Comparison of ENCODE assay signal across 10 mouse cellular contexts in genomic region chr9:120547026-120547668, GRCm38 (mm10). TPM values are rescaled to one million over a fixed set of nuclear protein-coding genes. Genes with fewer than 3 reads are reported as not detected.
DNase-seq lines count a peak whose midpoint lies in the region; ATAC-seq and TF ChIP-seq lines count a peak whose summit lies in the region.
"Had no signal": no experiment of that assay in that cellular context is flagged by ENCODE, and none has a peak within 500 bp of the region (broad histone marks: within the 10 kb centered on the region; RNA-seq: fewer than 3 reads in every experiment).

No protein-coding gene starts in this region.

- H3K36me3 ChIP-seq in neural tube, embryonic 12.5 days = no peaks in the 10 kb centered on the region
- H3K36me3 ChIP-seq in lung, embryonic 15.5 days = no peaks in the 10 kb centered on the region
- no peaks in the 10 kb centered on the region for H3K36me3 ChIP-seq in stomach, embryonic 15.5 days
- H3K36me3 ChIP-seq in midbrain, postnatal 0 days (ENCODE audit: insufficient read depth, low read length) = no peaks in the 10 kb centered on the region
- H3K36me3 ChIP-seq: liver, embryonic 13.5 days had no signal

- no peak overlapping the region for H3K9ac ChIP-seq in neural tube, embryonic 12.5 days
- H3K9ac ChIP-seq in lung, embryonic 15.5 days = no peak overlapping the region
- H3K9ac ChIP-seq in stomach, embryonic 15.5 days = no peak overlapping the region
- H3K9ac ChIP-seq in midbrain, postnatal 0 days (replicated peaks; ENCODE audit: low read length, poor library complexity, severe bottlenecking) = no peak overlapping the region
- H3K9ac ChIP-seq: liver, embryonic 13.5 days had no signal

- no peaks in the 10 kb centered on the region for H3K9me3 ChIP-seq in neural tube, embryonic 12.5 days
- no peaks in the 10 kb centered on the region for H3K9me3 ChIP-seq in lung, embryonic 15.5 days
- H3K9me3 ChIP-seq in stomach, embryonic 15.5 days = no peaks in the 10 kb centered on the region
- H3K9me3 ChIP-seq in midbrain, postnatal 0 days (ENCODE audit: low read length) = no peaks in the 10 kb centered on the region
- H3K9me3 ChIP-seq: liver, embryonic 13.5 days had no signal

- no peak for ATAC-seq in neural tube, embryonic 12.5 days (ENCODE audit: low FRiP score, low read depth)
- peak; percentile 62 for ATAC-seq in lung, embryonic 15.5 days (ENCODE audit: borderline replicate concordance, extremely low read depth, low FRiP score, low TSS enrichment)
- ATAC-seq in stomach, embryonic 15.5 days (ENCODE audit: insufficient read depth, low FRiP score, low read depth) = peak; percentile 84; the same call in 1 of the 2 replicates
- no peak for ATAC-seq in midbrain, postnatal 0 days (ENCODE audit: low FRiP score)

- H3K4me3 ChIP-seq in neural tube, embryonic 12.5 days = no peak overlapping the region
- no peak overlapping the region for H3K4me3 ChIP-seq in lung, embryonic 15.5 days
- no peak overlapping the region for H3K4me3 ChIP-seq in stomach, embryonic 15.5 days (replicated peaks)
- no peak overlapping the region for H3K4me3 ChIP-seq in midbrain, postnatal 0 days (ENCODE audit: low read depth, low read length)
- H3K4me3 ChIP-seq: liver, embryonic 13.5 days had no signal

- 18% methylated on average over 16 of the region's 16 CpGs for WGBS in neural tube, embryonic 12.5 days
- WGBS in lung, embryonic 15.5 days = 13% methylated on average over 16 of the region's 16 CpGs
- 9% methylated on average over 16 of the region's 16 CpGs for WGBS in stomach, embryonic 15.5 days
- 41% methylated on average over 16 of the region's 16 CpGs for WGBS in midbrain, postnatal 0 days

- TF ChIP-seq CTCF in midbrain, postnatal 0 days (IDR thresholded peaks at IDR 0.05) = no peak

- peak; percentile 13 for DNase-seq in embryo, embryonic 10 days (ENCODE audit: low spot score)
- DNase-seq in embryo, embryonic 11 days = no peak
- DNase-seq in neural tube, embryonic 10.5 days (ENCODE audit: extremely low spot score, low spot score) = no peak
- DNase-seq in midbrain, postnatal 0 days (ENCODE audit: low spot score) = no peak
- DNase-seq in cerebellum, postnatal 14 days = no peak
- DNase-seq: kidney, adult 8-10 months; liver, embryonic 13.5 days had no signal

- no peaks in the 10 kb centered on the region; the same call in 1 of the 2 replicates for H3K27me3 ChIP-seq in neural tube, embryonic 12.5 days (replicated peaks)
- H3K27me3 ChIP-seq in lung, embryonic 15.5 days = no peaks in the 10 kb centered on the region
- H3K27me3 ChIP-seq in stomach, embryonic 15.5 days (replicated peaks) = no peaks in the 10 kb centered on the region
- no peaks in the 10 kb centered on the region for H3K27me3 ChIP-seq in midbrain, postnatal 0 days (ENCODE audit: insufficient read depth, low read length)

- peaks cover 8% of the 10 kb centered on the region; the same call in 1 of the 2 replicates for H3K4me1 ChIP-seq in neural tube, embryonic 12.5 days
- H3K4me1 ChIP-seq in lung, embryonic 15.5 days = peaks cover 21% of the 10 kb centered on the region
- peaks cover 8% of the 10 kb centered on the region; the same call in 1 of the 2 replicates for H3K4me1 ChIP-seq in stomach, embryonic 15.5 days
- no peaks in the 10 kb centered on the region for H3K4me1 ChIP-seq in midbrain, postnatal 0 days (ENCODE audit: insufficient read depth, low read length)

- H3K4me2 ChIP-seq in neural tube, embryonic 12.5 days (replicated peaks) = peak overlapping the region; percentile 40
- peak overlapping the region; percentile 44 for H3K4me2 ChIP-seq in lung, embryonic 15.5 days
- H3K4me2 ChIP-seq in stomach, embryonic 15.5 days = peak overlapping the region; percentile 44
- no peak overlapping the region for H3K4me2 ChIP-seq in midbrain, postnatal 0 days (ENCODE audit: low read depth, low read length, poor library complexity, severe bottlenecking)
- H3K4me2 ChIP-seq: liver, embryonic 13.5 days had no signal

- no peak overlapping the region for H3K27ac ChIP-seq in neural tube, embryonic 12.5 days
- peak overlapping the region; percentile 76 for H3K27ac ChIP-seq in lung, embryonic 15.5 days
- peak overlapping the region; percentile 90 for H3K27ac ChIP-seq in stomach, embryonic 15.5 days
- no peak overlapping the region for H3K27ac ChIP-seq in midbrain, postnatal 0 days (ENCODE audit: low read depth, low read length)
- H3K27ac ChIP-seq: liver, embryonic 13.5 days had no signal

RNA-seq across cellular contexts. Expression of gene Entpd3, which starts 7.5 kb away (rescaled TPM):
- 0.24 and 0.41 TPM in 2 replicates for polyA plus RNA-seq in neural tube, embryonic 12.5 days (2016; fragmentation: Nextera tagmentation; extraction: Ambion mirVana)
- 10.3 and 10.6 TPM in 2 replicates for polyA plus RNA-seq in lung, embryonic 15.5 days (2015; fragmentation: Nextera tagmentation; extraction: Ambion mirVana)
- polyA plus RNA-seq in stomach, embryonic 15.5 days (2015; fragmentation: Nextera tagmentation; extraction: Ambion mirVana) = 5.5 and 5.7 TPM in 2 replicates
- total RNA-seq in midbrain, postnatal 0 days (2014; rRNA removed) = 6.9 and 9.0 TPM in 2 replicates
- 4.7 and 5.2 TPM in 2 replicates for polyA plus RNA-seq in midbrain, postnatal 0 days (2015; fragmentation: Nextera tagmentation; extraction: Ambion mirVana)

RNA-seq across cellular contexts. Expression of gene Rpl14, which starts 24.1 kb away (rescaled TPM):
- polyA plus RNA-seq in neural tube, embryonic 12.5 days (2016; fragmentation: Nextera tagmentation; extraction: Ambion mirVana) = 538 and 558 TPM in 2 replicates
- 695 and 737 TPM in 2 replicates for polyA plus RNA-seq in lung, embryonic 15.5 days (2015; fragmentation: Nextera tagmentation; extraction: Ambion mirVana)
- polyA plus RNA-seq in stomach, embryonic 15.5 days (2015; fragmentation: Nextera tagmentation; extraction: Ambion mirVana) = 694 and 820 TPM in 2 replicates
- 261 and 287 TPM in 2 replicates for total RNA-seq in midbrain, postnatal 0 days (2014; rRNA removed)
- 445 and 474 TPM in 2 replicates for polyA plus RNA-seq in midbrain, postnatal 0 days (2015; fragmentation: Nextera tagmentation; extraction: Ambion mirVana)

RNA-seq across cellular contexts. Expression of gene Eif1b, which starts 55.1 kb away (rescaled TPM):
- polyA plus RNA-seq in neural tube, embryonic 12.5 days (2016; fragmentation: Nextera tagmentation; extraction: Ambion mirVana) = 299 and 318 TPM in 2 replicates
- polyA plus RNA-seq in lung, embryonic 15.5 days (2015; fragmentation: Nextera tagmentation; extraction: Ambion mirVana) = 166 and 172 TPM in 2 replicates
- 153 and 162 TPM in 2 replicates for polyA plus RNA-seq in stomach, embryonic 15.5 days (2015; fragmentation: Nextera tagmentation; extraction: Ambion mirVana)
- 80.8 and 96.6 TPM in 2 replicates for total RNA-seq in midbrain, postnatal 0 days (2014; rRNA removed)
- 345 and 380 TPM in 2 replicates for polyA plus RNA-seq in midbrain, postnatal 0 days (2015; fragmentation: Nextera tagmentation; extraction: Ambion mirVana)

Comparison
In these comparisons a context has a peak if more than half of its experiments do, and no peak if none do; other contexts are left out.
1. ATAC-seq: peak in lung, embryonic 15.5 days (single experiment) and stomach, embryonic 15.5 days (single experiment); none in neural tube, embryonic 12.5 days (single experiment) and midbrain, postnatal 0 days (single experiment).
2. H3K27ac ChIP-seq: peak in lung, embryonic 15.5 days (single experiment) and stomach, embryonic 15.5 days (single experiment); none in neural tube, embryonic 12.5 days (single experiment) and midbrain, postnatal 0 days (single experiment).